Mouse (Mus musculus) neural tube, embryonic 11.5 days (tissue): ENCODE measurements at regions not wholly inside any gene's neighbourhood (a gene's known extent, or its start where the extent isn't known, plus 50 kb on each side); places are given as distances from the start of the nearest gene placed in this dataset.

Source experiments
- ATAC-seq: fragments of 200-750 bp; cut with Nextera tagmentation; 2 replicates; pipeline ENCODE4 v1.8.0; 2017; ENCODE audit warnings: moderate number of reproducible peaks, mild to moderate bottlenecking, moderate TSS enrichment, moderate library complexity; ENCODE audit not compliant: insufficient read depth, low FRiP score, low TSS enrichment
- DNase-seq: peaks from one replicate; pipeline ENCODE4 v3.0.0-alpha.2; 2015; ENCODE audit warnings: low spot score
- H3K27ac ChIP-seq: fragments of 300-500 bp; sonication (generic); 2 replicates; pipeline ENCODE4 v1.5.1; 2014; ENCODE audit warnings: low read depth, mild to moderate bottlenecking, low read length
- H3K27me3 ChIP-seq: fragments of 300-500 bp; sonication (generic); 2 replicates; pipeline ENCODE4 v1.6.1; 2014; ENCODE audit warnings: mild to moderate bottlenecking, low read length, mixed read lengths; ENCODE audit not compliant: control insufficient read depth, insufficient read depth
- H3K36me3 ChIP-seq: fragments of 300-500 bp; sonication (generic); 2 replicates; pipeline ENCODE4 v1.6.1; 2014; ENCODE audit warnings: mild to moderate bottlenecking, low read length, moderate library complexity, mixed read lengths; ENCODE audit not compliant: control insufficient read depth, insufficient read depth
- H3K4me1 ChIP-seq: fragments of 300-500 bp; sonication (generic); 2 replicates; pipeline ENCODE4 v1.6.1; 2014; ENCODE audit warnings: low read length, mixed read lengths; ENCODE audit not compliant: control insufficient read depth, insufficient read depth
- H3K4me2 ChIP-seq: fragments of 300-500 bp; sonication (generic); 2 replicates; pipeline ENCODE4 v1.6.1; 2014; ENCODE audit warnings: low read depth, mild to moderate bottlenecking, moderate library complexity
- H3K4me3 ChIP-seq: fragments of 300-500 bp; sonication (generic); 2 replicates; pipeline ENCODE4 v1.5.1; 2014; ENCODE audit warnings: low read depth, low read length
- H3K9ac ChIP-seq: fragments of 300-500 bp; sonication (generic); 2 replicates; pipeline ENCODE4 v1.6.1; 2014; ENCODE audit warnings: mild to moderate bottlenecking, low read length
- H3K9me3 ChIP-seq: fragments of 300-500 bp; sonication (generic); 2 replicates; pipeline ENCODE4 v1.6.1; 2016; ENCODE audit warnings: low read length; ENCODE audit not compliant: control insufficient read depth
- WGBS: fragments of 180-500 bp; shearing (Covaris S2); extraction: QIAGEN DNeasy Blood & Tissue Kit; methylation state at CpG from one replicate; pipeline ENCODE4 v1.1.7; 2014; 5-methylcytosine and 5-hydroxymethylcytosine counted together

DNA sequence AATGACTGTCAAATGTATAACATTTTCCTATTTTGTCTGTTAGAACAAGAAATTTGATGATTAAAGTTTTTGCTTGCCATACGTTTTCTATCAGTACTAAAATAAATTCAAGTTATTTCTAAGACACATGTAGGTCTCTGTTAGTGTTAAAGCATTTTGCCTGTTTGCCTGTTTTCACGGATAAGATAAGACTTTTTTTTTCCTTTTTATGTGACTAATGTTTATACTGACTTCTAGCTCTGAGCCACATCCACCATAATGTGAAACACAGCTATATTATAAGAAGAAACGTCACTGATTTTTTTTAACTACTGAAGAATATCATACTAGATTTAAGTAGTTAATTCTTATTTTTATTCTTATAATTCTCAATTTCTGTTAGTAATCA is 1012.6 kb downstream of the Cdh8 start:
- H3K27ac ChIP-seq: no peak overlapping the region
- no peak overlapping the region for H3K4me3 ChIP-seq
- WGBS: 83% methylated on average over 3 of the region's 3 CpGs
- no peaks in the 10 kb centered on the region for H3K4me1 ChIP-seq
- no peak for DNase-seq
- H3K9ac ChIP-seq: no peak overlapping the region
- H3K27me3 ChIP-seq: no peaks in the 10 kb centered on the region
- ATAC-seq: no peak
- no peaks in the 10 kb centered on the region for H3K36me3 ChIP-seq
- no peak overlapping the region for H3K4me2 ChIP-seq
- H3K9me3 ChIP-seq: no peaks in the 10 kb centered on the region

DNA sequence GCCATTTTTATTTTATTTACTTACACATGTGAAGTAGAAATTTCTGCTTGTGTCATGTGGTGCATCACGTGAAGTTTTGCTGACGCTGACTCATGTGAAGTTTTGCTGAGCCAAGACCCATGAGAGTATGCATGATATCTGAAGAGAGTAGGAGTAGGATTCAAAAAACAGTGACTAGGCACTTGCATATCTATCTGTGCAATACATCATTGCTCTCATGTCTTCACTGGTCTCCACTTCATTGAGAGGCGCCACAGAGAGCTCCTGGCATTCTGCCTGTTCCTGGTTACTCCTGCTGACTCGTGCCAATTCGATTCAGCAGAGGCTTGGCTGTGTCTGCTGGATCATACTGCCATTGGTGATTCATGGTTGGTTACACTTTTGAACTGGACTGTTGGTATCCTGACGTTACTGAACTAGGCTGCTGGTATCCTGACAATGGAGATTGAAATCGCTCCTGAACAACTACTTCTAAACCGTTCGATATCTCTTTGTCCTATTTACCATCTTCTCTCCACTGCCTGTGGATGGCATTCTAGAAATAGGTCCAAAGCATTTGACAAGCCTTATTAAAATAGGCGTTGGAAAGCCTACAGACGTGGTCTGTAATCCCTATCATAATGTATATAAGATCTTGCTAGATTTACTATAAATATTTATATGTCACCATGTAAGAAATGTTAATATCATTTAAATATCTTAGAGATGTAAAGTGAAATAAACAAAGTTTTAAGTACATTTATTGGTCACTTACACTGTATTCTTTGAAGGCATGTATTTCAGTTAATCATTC is 1013.2 kb downstream of the Cdh8 start:
- H3K4me3 ChIP-seq: no peak overlapping the region
- WGBS: 91% methylated on average over 11 of the region's 11 CpGs
- no peaks in the 10 kb centered on the region for H3K36me3 ChIP-seq
- DNase-seq (no peak), ATAC-seq (no peak)
- H3K9me3 ChIP-seq: no peaks in the 10 kb centered on the region
- no peaks in the 10 kb centered on the region for H3K4me1 ChIP-seq
- H3K4me2 ChIP-seq: no peak overlapping the region
- H3K9ac ChIP-seq: no peak overlapping the region
- H3K27me3 ChIP-seq: no peaks in the 10 kb centered on the region
- H3K27ac ChIP-seq: no peak overlapping the region

- Histone ChIP-seq H3K4me2 (no peak overlapping the region), H3K36me3 (no peaks in the 10 kb centered on the region), H3K27ac (no peak overlapping the region), H3K9ac (no peak overlapping the region), H3K9me3 (no peaks in the 10 kb centered on the region), H3K4me3 (no peak overlapping the region), H3K4me1 (no peaks in the 10 kb centered on the region), H3K27me3 (no peaks in the 10 kb centered on the region)
- 76% methylated on average over 2 of the region's 2 CpGs for whole genome bisulfite sequencing
- ATAC-seq: no peak
- no peak for DNase-seq
Measured at GRCm38 (mm10) chr8:98381815-98382214, 1034.5 kb downstream of the Cdh8 start.

DNA sequence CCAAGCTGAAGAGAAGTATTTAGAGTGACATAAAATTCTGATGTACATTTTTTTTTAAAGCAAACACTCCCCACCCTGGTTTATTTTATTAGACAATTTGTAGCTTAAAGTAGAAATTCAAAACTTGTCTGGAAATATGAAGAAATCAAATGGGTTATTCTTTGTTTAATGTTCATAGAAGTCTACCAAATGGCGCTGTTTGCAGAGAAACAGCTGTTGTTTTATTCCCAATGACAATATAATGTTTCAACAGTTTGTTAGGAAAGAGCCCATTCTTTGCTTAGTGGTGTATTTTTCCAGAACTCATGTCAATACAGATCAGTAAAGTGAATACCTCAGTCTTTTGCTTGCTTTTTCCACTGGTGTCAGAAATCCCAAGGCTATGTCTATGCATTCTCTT is 1035.9 kb downstream of the Cdh8 start:
- Histone ChIP-seq H3K9ac (no peak overlapping the region), H3K36me3 (no peaks in the 10 kb centered on the region), H3K9me3 (no peaks in the 10 kb centered on the region), H3K27me3 (no peaks in the 10 kb centered on the region), H3K4me2 (no peak overlapping the region), H3K4me3 (no peak overlapping the region), H3K4me1 (no peaks in the 10 kb centered on the region), H3K27ac (no peak overlapping the region)
- no peak for ATAC-seq
- 91% methylated on average over 1 of the region's 1 CpGs for WGBS
- DNase-seq: no peak

DNA sequence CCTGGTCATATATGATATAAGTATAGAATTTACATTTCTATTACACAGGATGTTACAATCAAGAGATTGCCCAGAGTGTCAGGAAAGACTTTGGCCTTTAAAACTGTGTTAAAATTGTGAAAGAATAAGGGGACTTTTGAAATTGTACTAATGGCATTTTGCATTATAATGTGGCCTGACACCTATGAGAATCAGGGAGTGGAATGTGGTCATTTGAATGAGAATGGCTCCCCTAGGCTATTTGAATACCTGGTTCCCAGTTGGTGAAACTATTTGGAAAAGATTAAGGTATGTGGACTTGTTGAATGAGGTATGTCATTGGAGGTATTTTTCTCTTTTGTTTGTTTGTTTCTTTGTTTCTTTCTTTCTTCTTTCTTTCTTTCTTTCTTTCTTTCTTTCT is 1038.5 kb downstream of the Cdh8 start:
- no peaks in the 10 kb centered on the region for H3K4me1 ChIP-seq
- no peak overlapping the region for H3K4me2 ChIP-seq
- no peak for ATAC-seq
- no peak overlapping the region for H3K27ac ChIP-seq
- H3K27me3 ChIP-seq: no peaks in the 10 kb centered on the region
- no peak overlapping the region for H3K9ac ChIP-seq
- no peaks in the 10 kb centered on the region for H3K36me3 ChIP-seq
- no peaks in the 10 kb centered on the region for H3K9me3 ChIP-seq
- H3K4me3 ChIP-seq: no peak overlapping the region
- DNase-seq: no peak

DNA sequence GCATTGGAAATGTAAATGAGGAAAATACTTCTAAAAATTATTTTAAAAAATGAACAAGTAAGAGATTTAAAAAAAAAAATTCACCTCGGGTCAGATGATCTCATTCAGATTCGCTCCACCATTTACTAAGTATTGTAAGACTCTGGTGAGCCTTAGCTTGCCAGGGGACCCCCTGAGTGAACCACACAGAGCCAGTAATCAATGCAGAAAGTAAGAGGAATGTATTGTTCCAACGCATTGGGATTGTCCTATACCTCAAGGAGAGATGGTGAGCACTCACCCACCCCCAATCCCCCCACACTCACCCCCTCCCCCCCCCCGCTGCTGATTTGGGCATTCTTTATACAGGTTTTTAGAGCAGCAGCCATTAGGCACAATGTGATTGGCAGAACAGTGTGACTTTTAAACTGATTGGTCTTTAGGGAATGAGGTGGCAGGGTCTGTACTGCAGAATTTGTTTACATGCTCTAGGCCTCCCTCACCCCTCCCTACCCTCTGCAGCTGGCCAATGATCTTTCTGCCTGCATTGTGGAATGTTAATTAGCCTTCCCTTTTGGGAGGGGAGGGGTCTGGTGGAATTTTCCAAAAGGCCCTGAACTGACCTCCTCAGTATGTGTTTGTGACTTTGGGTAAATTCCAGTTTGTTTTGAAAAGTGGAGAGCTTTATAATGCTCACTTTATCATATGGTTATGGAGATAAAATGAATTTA is 1043.4 kb downstream of the Cdh8 start:
- Histone ChIP-seq H3K36me3 (no peaks in the 10 kb centered on the region), H3K27ac (no peak overlapping the region), H3K4me1 (no peaks in the 10 kb centered on the region), H3K4me2 (no peak overlapping the region), H3K9me3 (no peaks in the 10 kb centered on the region), H3K4me3 (no peak overlapping the region), H3K27me3 (no peaks in the 10 kb centered on the region), H3K9ac (no peak overlapping the region)
- WGBS: 54% methylated on average over 3 of the region's 4 CpGs
- ATAC-seq: peak; percentile 38; the same call in 1 of the 2 replicates
- DNase-seq: peak; percentile 9

DNA sequence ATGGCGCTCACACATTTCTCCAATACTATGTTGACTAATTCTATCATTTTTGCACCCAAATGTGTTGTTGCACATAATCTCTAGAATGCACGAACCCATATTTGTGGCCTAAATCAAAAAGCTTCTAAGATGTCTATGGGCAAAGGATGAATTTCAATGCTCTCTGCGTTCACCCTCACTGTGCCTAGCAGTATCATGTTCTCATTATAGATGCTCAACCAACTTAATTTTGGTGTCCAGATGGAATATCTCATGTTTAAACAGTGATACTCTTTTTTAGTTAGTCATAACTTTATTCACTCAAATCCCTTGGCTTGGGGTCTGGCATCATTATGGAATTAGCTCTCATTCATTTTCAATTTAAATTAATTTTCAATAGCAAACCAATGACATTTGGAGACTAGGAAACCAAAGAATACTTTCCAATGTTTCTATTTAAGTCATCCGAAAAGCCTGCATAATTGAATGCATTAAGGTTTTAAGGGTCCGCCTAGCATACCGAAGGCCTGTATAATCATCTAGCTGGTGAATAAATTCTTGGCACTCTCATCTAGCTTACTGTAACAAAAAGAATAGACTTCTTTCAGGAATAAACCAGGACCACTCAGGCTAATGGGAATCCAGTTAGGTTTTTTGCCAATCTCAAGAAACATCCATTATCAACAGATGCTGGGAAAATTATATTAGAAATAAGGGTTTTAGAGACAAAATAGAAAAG is 1050.7 kb downstream of the Cdh8 start:
- Histone ChIP-seq H3K27me3 (no peaks in the 10 kb centered on the region), H3K9me3 (no peaks in the 10 kb centered on the region), H3K9ac (no peak overlapping the region), H3K4me3 (no peak overlapping the region), H3K36me3 (no peaks in the 10 kb centered on the region), H3K4me2 (no peak overlapping the region), H3K4me1 (no peaks in the 10 kb centered on the region), H3K27ac (no peak overlapping the region)
- 90% methylated on average over 6 of the region's 6 CpGs for WGBS
- DNase-seq (no peak), ATAC-seq (no peak)

DNA sequence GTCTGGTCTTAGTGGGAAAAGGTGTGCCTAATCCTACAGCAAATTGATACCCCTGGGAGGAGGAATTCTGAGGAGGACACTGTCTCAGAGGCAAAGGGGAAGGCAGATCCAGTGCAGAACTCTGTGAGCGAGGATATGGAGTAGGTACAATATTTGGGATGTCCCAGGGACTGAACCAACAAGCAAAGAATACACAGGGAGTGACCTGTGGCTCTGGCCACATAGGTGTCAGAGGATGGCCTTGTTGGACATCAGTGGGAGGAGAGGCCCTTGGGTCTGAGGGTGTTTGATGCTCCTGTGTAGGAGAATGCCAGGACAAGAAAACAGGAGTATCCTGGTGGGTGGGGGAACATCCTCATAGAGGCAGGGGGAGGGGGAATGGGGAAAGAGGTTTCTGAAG is 1079.0 kb downstream of the Cdh8 start:
- Histone ChIP-seq H3K4me2 (no peak overlapping the region), H3K36me3 (no peaks in the 10 kb centered on the region), H3K27ac (no peak overlapping the region), H3K27me3 (no peaks in the 10 kb centered on the region), H3K4me1 (no peaks in the 10 kb centered on the region), H3K9me3 (no peaks in the 10 kb centered on the region), H3K4me3 (no peak overlapping the region), H3K9ac (no peak overlapping the region)
- no peak for DNase-seq
- 95% methylated on average over 1 of the region's 1 CpGs for WGBS
- ATAC-seq: no peak
